Mouse (Mus musculus) forebrain, embryonic 13.5 days (tissue): ENCODE measurements around the gene Dync1li2. TPM values are rescaled to one million over a fixed set of nuclear protein-coding genes. Genes with fewer than 3 reads are reported as not detected.

Experiments
- ATAC-seq: fragments of 200-750 bp; cut with Nextera tagmentation; 2 replicates; pipeline ENCODE4 v1.8.0; 2017
- H3K27ac ChIP-seq: fragments of 300-500 bp; sonication (generic); 2 replicates; pipeline ENCODE4 v1.5.1; 2015; ENCODE audit warnings: inconsistent platforms, mild to moderate bottlenecking, moderate library complexity
- H3K27me3 ChIP-seq: fragments of 300-500 bp; sonication (generic); 2 replicates; pipeline ENCODE4 v1.6.1; 2015; ENCODE audit warnings: mild to moderate bottlenecking, inconsistent platforms
- H3K36me3 ChIP-seq: fragments of 300-500 bp; sonication (generic); 2 replicates; pipeline ENCODE4 v1.6.1; 2015; ENCODE audit warnings: mild to moderate bottlenecking, inconsistent platforms; ENCODE audit not compliant: poor library complexity, severe bottlenecking
- H3K4me1 ChIP-seq: fragments of 300-500 bp; sonication (generic); 2 replicates; pipeline ENCODE4 v1.6.1; 2015; ENCODE audit warnings: inconsistent platforms
- H3K4me2 ChIP-seq: fragments of 300-500 bp; sonication (generic); 2 replicates; pipeline ENCODE4 v1.6.1; 2015; ENCODE audit warnings: inconsistent platforms, mild to moderate bottlenecking, moderate library complexity
- H3K4me3 ChIP-seq: fragments of 300-500 bp; sonication (generic); 2 replicates; pipeline ENCODE4 v1.5.1; 2015; ENCODE audit warnings: mild to moderate bottlenecking, inconsistent platforms
- H3K9ac ChIP-seq: fragments of 300-500 bp; sonication (generic); 2 replicates; pipeline ENCODE4 v1.6.1; 2015; ENCODE audit warnings: mild to moderate bottlenecking, inconsistent platforms
- H3K9me3 ChIP-seq: fragments of 300-500 bp; sonication (generic); replicated peaks from 2 replicates; pipeline ENCODE4 v1.6.1; 2016; ENCODE audit warnings: inconsistent platforms
- WGBS: fragments of 180-500 bp; shearing (Covaris S2); methylation state at CpG from one replicate; pipeline ENCODE4 v1.1.7; 2015; 5-methylcytosine and 5-hydroxymethylcytosine counted together
- polyA plus RNA-seq: library from polyadenylated mRNA; unstranded; fragments of >200 nt; fragmentation: Nextera tagmentation; extraction: Ambion mirVana; gene quantifications from 2 replicates; pipeline ENCODE4 v1.2.1, GENCODE M21; 2015

Gene Dync1li2
- polyA plus RNA-seq: 108 and 109 TPM in 2 replicates

DNA sequence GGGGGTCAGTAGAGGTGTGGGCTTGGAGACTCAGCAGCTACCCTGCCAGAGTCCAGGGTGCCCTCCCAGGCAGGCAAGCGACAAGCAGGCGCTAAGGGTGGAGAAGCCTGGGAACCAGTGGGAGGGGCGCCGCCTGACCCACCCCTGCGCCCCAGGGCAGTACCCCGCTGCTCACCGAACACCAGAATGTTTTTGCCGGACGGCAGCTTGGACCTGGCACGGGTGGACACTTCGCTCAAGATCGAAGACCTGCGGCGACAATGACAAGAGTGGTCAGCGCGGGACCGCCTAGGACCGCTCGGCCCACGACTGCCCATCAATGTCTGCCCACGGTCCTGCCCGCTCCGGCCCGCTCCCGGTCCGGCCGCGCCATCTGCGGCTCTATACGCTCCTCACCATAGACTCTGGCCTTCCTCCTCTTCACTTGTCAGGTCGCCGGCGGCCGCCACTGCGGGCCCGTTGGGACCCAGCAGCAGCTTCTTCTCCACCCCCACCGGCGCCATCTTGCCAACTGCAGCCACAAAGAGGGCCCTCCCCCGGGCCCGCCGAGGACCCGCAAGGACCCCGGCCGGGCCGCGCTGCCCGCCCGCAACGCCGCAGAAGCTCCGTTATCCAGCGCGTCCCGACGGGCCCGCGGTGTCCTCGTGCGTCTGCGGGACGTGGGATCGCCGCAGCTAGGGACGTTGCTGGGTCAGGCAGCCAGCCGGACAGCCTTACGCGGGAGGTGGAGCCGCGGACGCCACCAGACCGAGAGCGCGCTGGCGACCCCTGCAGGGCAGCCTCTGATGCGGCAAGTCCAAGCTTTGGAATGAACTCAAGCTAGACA is at the start of gene Dync1li2:
Gene Dync1li2, minus strand, starts transcription at position 749 of the 826 bp plus-strand sequence.
- Histone ChIP-seq H3K36me3 (peaks cover 34% of the 10 kb centered on the region), H3K27ac (peak within 1 kb of the TSS; percentile 83), H3K9me3 (no peaks in the 10 kb centered on the region), H3K4me3 (peak within 1 kb of the TSS; percentile 96), H3K9ac (peak within 1 kb of the TSS; percentile 98), H3K4me2 (peak within 1 kb of the TSS; percentile 80), H3K27me3 (no peaks in the 10 kb centered on the region), H3K4me1 (peaks cover 23% of the 10 kb centered on the region)
- under 1% methylated on average over 69 of the region's 75 CpGs for WGBS
- peak; percentile 92 for ATAC-seq

DNA sequence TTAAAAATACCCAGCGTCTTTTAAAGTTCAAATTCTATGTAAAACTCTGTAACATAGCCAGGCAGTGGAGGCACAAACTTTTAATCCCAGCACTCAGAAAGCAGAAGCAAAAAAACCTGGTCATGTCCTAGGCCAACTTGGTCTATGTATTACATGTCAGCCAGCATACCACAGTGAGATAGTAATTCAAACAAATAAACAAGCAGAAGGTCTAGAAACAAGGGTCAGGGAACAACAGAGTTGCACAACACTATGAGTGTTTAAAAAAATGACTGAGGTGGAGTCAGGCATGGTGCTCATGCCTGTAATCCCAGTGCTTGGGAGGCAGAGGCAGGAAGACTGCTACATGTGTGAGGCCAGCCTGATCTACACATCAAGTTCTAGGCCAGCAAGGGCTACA is 36.2 kb upstream of the Dync1li2 start:
- no peak overlapping the region for H3K4me3 ChIP-seq
- no peaks in the 10 kb centered on the region for H3K36me3 ChIP-seq
- H3K4me2 ChIP-seq: no peak overlapping the region
- 62% methylated on average over 1 of the region's 1 CpGs for WGBS
- H3K9ac ChIP-seq: no peak overlapping the region
- no peaks in the 10 kb centered on the region for H3K9me3 ChIP-seq
- ATAC-seq: no peak
- H3K27ac ChIP-seq: no peak overlapping the region
- H3K27me3 ChIP-seq: no peaks in the 10 kb centered on the region
- no peaks in the 10 kb centered on the region for H3K4me1 ChIP-seq

DNA sequence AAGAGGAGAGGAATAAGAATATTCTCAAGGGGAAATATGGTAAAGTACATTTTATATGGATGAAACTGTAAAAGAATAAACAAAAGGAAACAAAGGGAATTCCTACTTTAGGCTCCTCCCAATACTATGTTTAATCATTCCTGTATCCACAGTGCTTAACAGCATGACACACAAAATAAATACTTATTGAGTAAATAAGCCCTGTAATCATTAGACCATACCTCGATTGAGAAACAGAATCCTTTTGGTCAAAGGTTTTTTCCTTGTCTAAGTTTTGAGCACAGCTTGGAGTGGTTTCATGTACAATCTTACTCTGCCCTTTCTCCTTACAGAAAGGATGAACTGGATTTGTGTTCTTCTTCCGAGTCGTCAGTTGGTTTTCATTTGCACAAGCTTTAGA is 29.6 kb upstream of the Dync1li2 start:
- ATAC-seq: no peak
- Histone ChIP-seq H3K36me3 (no peaks in the 10 kb centered on the region), H3K9ac (no peak overlapping the region), H3K27me3 (no peaks in the 10 kb centered on the region), H3K4me3 (no peak overlapping the region), H3K4me2 (no peak overlapping the region), H3K9me3 (no peaks in the 10 kb centered on the region), H3K4me1 (no peaks in the 10 kb centered on the region), H3K27ac (no peak overlapping the region)
- WGBS: 83% methylated on average over 3 of the region's 3 CpGs

DNA sequence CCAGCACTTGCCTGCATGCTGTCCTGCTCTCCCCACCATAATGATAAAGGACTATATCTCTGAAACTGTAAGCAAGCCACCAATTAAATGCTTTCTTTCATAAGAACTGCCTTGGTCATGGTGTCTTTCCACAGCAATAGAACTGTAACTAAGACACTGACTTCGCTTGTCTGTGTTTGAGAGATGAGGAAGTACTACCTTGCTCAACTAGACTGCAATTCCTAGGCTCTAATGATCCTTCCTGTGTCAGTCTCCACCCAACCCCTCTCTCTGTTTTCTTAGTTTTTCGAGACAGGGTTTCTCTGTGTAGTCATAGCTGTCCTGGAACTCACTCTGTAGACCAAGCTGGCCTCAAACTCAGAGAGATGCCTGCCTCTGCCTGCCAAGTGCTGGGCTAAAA is 24.6 kb upstream of the Dync1li2 start:
- Histone ChIP-seq H3K9me3 (no peaks in the 10 kb centered on the region), H3K4me1 (no peaks in the 10 kb centered on the region), H3K27me3 (no peaks in the 10 kb centered on the region), H3K36me3 (no peaks in the 10 kb centered on the region), H3K27ac (no peak overlapping the region), H3K9ac (no peak overlapping the region), H3K4me3 (no peak overlapping the region), H3K4me2 (no peak overlapping the region)
- 75% methylated on average over 2 of the region's 2 CpGs for WGBS
- no peak for ATAC-seq

DNA sequence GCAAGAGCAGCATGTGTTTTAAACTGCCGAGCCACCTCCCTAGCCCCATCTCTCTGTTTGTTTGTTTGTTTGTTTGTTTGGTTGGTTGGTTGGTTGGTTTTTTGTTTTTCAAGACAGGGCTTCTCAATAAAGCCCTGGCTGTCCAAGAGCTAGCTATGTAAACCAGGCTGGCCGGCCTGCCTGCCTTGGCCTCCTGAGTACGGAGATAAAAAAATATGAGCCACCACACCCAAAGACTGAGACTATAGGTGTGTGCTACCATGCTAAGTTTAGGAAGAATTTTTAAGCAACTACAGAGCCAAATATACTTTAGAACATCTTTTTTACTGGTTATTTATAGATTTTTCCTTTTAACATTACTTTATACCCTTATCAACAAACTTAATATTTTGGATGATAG is 9.3 kb upstream of the Dync1li2 start:
- no peaks in the 10 kb centered on the region for H3K4me1 ChIP-seq
- H3K4me2 ChIP-seq: no peak overlapping the region
- 90% methylated on average over 3 of the region's 3 CpGs for WGBS
- no peaks in the 10 kb centered on the region for H3K36me3 ChIP-seq
- no peak overlapping the region for H3K9ac ChIP-seq
- ATAC-seq: no peak
- H3K9me3 ChIP-seq: no peaks in the 10 kb centered on the region
- H3K27me3 ChIP-seq: no peaks in the 10 kb centered on the region
- no peak overlapping the region for H3K27ac ChIP-seq
- no peak overlapping the region for H3K4me3 ChIP-seq

DNA sequence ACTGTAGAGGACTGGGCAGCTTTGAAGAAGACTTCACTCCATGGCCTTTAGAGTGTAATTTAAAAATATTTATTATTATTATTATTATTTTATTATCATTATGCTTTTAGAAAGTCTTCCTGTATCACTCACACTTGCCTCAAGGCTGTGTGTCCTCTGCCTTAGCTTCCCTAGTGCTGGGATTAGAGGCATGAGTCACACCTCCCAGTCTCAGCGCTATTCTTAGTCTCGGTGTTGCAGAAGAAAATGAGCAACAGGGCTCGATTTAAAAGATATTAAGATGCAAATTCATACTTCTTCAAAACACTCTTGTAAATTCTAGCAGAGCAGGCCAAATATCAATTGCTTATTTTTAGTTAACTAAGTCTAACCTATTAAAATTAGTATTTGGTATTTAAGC is 5.9 kb upstream of the Dync1li2 start:
- ATAC-seq: no peak
- no peaks in the 10 kb centered on the region for H3K9me3 ChIP-seq
- no peak overlapping the region for H3K4me3 ChIP-seq
- WGBS: 70% methylated on average over 3 of the region's 3 CpGs
- no peak overlapping the region for H3K4me2 ChIP-seq
- H3K9ac ChIP-seq: no peak overlapping the region
- no peaks in the 10 kb centered on the region for H3K27me3 ChIP-seq
- no peaks in the 10 kb centered on the region for H3K4me1 ChIP-seq
- no peaks in the 10 kb centered on the region for H3K36me3 ChIP-seq
- H3K27ac ChIP-seq: no peak overlapping the region

DNA sequence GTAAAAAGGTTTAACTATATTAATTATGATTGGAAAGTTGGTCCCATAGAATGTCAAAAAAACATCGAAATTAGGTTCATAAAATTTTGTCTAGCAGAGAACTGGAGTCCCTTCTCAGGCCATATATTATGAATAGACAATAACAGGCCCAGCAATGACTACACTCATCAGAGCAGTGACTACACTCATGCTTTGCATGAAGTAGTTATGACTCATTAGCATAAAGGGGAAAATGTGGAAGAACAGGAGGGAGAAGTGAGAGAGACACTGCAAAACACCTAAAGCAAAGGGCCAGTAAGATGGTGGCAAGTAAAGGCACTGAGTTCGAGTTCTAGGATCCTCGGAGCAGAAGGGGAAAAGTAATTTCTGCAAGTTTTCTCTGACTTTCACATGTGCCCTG is 3.2 kb upstream of the Dync1li2 start:
- H3K27ac ChIP-seq: no peak overlapping the region

DNA sequence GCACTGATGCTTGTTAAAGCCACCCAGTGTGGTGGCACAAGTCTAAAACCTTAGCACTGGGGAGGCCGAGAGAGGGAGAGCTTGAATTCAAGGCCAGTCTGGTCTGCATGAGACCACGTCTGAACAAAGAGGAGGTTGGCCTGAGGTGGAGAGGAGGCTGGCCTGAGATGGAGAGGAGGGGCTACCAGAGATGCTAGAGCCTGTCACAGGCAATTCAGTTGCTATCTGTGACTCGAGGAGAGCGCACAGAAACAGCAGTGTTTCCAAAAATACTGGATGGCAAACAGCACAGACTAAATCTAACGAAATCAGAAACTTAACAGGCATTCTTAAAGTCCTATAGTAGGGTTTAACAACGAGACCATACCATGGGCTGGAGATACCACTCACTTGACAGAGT is 2.4 kb upstream of the Dync1li2 start:
- no peaks in the 10 kb centered on the region for H3K9me3 ChIP-seq
- peaks cover 9% of the 10 kb centered on the region for H3K36me3 ChIP-seq
- H3K9ac ChIP-seq: no peak overlapping the region
- peaks cover 17% of the 10 kb centered on the region for H3K4me1 ChIP-seq
- 66% methylated on average over 6 of the region's 6 CpGs for WGBS
- no peak for ATAC-seq
- H3K27me3 ChIP-seq: no peaks in the 10 kb centered on the region
- no peak overlapping the region for H3K4me3 ChIP-seq
- H3K4me2 ChIP-seq: no peak overlapping the region
- H3K27ac ChIP-seq: no peak overlapping the region

More for the DNA sequence above, 3.2 kb upstream of the Dync1li2 start:
- Histone ChIP-seq H3K36me3 (peaks cover 2% of the 10 kb centered on the region; the same call in 1 of the 2 replicates), H3K4me1 (peaks cover 9% of the 10 kb centered on the region), H3K27me3 (no peaks in the 10 kb centered on the region), H3K9ac (no peak overlapping the region), H3K4me2 (no peak overlapping the region), H3K9me3 (no peaks in the 10 kb centered on the region), H3K4me3 (no peak overlapping the region)
- ATAC-seq: no peak
- WGBS: 87% methylated on average over 3 of the region's 3 CpGs

DNA sequence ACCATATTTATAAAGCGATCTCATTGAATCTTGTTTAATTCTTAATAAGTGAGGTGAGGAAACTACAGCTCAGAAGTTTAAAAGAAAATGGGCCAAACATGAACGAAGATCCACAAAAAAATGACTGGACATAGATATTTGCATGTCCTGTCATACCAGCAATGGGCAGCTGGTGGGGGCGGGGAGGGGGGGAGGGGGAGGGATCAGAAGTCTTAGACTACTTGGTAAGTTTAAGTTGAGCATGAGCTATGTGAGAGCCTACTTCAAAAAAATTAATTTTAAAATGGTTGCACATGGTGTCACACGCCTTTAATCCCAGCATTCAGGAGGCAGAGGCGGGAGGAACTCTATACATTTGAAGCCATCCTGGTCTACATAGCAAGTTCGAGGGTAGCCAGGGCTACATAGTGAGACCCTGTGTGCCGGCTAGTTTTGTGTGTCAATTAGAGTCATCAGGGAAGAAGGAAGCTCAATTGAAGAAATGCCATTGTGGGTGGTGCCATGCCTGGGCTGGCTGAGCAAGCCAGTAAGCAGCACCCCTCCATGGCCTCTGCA is 355 bp upstream of the Dync1li2 start:
- peak overlapping the region; percentile 80; the same call in 1 of the 2 replicates for H3K4me2 ChIP-seq
- no peaks in the 10 kb centered on the region for H3K9me3 ChIP-seq
- WGBS: 60% methylated on average over 7 of the region's 7 CpGs
- H3K36me3 ChIP-seq: peaks cover 29% of the 10 kb centered on the region
- peak overlapping the region; percentile 96 for H3K4me3 ChIP-seq
- no peak overlapping the region; the same call in 1 of the 2 replicates for H3K9ac ChIP-seq
- H3K27me3 ChIP-seq: no peaks in the 10 kb centered on the region
- H3K4me1 ChIP-seq: peaks cover 23% of the 10 kb centered on the region
- no peak overlapping the region for H3K27ac ChIP-seq
- peak; percentile 33 for ATAC-seq

DNA sequence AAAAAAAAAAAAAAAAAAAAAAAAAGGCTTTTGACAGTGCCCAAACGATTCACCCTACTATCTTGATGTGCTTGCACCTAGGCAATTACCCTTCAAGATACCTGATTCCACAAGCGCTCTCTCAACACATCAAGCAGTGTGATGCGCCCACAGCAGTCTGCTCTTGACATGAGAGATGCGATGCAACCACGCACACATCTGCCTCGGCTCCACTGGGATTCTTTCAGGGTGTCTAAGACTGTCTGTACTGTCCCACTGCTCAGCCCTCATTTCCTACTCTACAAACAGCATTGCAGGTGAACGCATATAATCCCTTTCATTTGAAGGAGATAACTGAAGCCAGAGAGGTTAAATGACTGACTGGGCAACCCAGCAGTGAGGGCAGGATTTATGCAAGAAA is 1.2 kb downstream of the Dync1li2 start:
- ATAC-seq: no peak
- H3K36me3 ChIP-seq: peaks cover 43% of the 10 kb centered on the region
- H3K9me3 ChIP-seq: no peaks in the 10 kb centered on the region
- no peak overlapping the region for H3K27ac ChIP-seq
- H3K4me2 ChIP-seq: peak overlapping the region; percentile 80
- peak overlapping the region; percentile 98 for H3K9ac ChIP-seq
- no peaks in the 10 kb centered on the region for H3K27me3 ChIP-seq
- peaks cover 26% of the 10 kb centered on the region for H3K4me1 ChIP-seq
- 61% methylated on average over 7 of the region's 7 CpGs for WGBS
- H3K4me3 ChIP-seq: peak overlapping the region; percentile 96

DNA sequence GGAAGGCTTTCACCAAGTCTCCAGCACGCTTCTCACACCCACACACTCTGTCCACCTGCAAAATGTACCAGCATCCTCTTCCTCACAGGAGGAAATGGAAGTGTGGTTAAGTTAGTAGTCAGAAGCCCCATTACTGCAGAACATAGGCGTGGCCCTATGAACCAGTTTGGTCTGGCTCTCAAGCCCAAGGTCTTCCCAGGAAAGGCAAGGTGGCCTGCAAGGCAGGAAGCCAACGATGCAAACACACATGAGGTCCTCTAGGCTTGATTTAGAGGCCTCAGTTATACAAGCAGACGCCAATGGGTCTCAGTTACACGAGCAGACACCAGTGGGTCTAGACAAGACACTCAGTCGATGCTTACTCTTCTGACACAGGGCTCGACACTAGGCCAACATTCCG is 3.4 kb downstream of the Dync1li2 start:
- peaks cover 48% of the 10 kb centered on the region for H3K4me1 ChIP-seq
- no peaks in the 10 kb centered on the region for H3K27me3 ChIP-seq
- 92% methylated on average over 8 of the region's 8 CpGs for WGBS
- peaks cover 65% of the 10 kb centered on the region for H3K36me3 ChIP-seq
- H3K9me3 ChIP-seq: no peaks in the 10 kb centered on the region
- no peak overlapping the region for H3K9ac ChIP-seq
- ATAC-seq: no peak
- no peak overlapping the region for H3K4me3 ChIP-seq
- H3K27ac ChIP-seq: no peak overlapping the region
- no peak overlapping the region for H3K4me2 ChIP-seq

DNA sequence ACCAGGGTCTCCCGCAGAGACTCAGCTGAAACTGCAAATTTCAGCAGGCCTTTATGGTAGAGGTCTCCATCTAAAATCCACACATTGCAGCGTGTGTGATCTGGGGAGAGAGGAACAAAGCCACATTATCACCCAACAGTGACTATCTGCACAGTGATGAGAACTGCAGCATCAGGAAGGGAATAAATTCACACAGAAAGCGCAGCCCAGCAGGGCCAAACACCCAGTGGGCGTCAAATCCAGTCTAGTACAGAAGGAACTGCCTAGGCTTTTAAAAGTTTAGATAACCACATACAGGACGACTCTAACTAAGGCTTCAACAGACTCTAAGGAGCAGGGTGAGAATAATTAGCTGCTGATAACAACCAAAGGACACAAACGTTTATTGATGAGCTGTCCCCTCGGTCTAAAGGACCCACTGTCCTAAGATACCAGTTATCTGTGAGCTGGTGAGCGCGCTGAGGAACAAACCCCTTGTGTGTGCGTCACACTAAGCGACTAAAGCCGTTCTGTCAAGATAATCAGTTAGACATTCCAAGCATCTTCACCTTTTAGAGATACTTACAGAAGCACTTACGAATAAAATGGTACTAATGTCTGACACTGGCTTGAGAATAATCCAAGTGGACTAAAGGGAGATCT is 5.2 kb downstream of the Dync1li2 start:
- Histone ChIP-seq H3K36me3 (peaks cover 82% of the 10 kb centered on the region), H3K27ac (no peak overlapping the region), H3K4me3 (no peak overlapping the region), H3K27me3 (no peaks in the 10 kb centered on the region), H3K4me2 (no peak overlapping the region), H3K9me3 (no peaks in the 10 kb centered on the region), H3K4me1 (peaks cover 49% of the 10 kb centered on the region), H3K9ac (no peak overlapping the region)
- ATAC-seq: no peak
- WGBS: 95% methylated on average over 13 of the region's 13 CpGs
